ENCODE assay signal across 7 mouse cellular contexts in genomic region chr9:104001921-104002859, GRCm38 (mm10). TPM values are rescaled to one million over a fixed set of nuclear protein-coding genes. Genes with fewer than 3 reads are reported as not detected.
A peak's percentile ranks its signal among the peaks of the same experiment; 100 is the strongest.
DNase-seq lines count a peak whose midpoint lies in the region; ATAC-seq lines count a peak whose summit lies in the region.

Gene Nphp3, plus strand, starts transcription at chr9:104002544.

- H3K27me3 ChIP-seq in embryonic facial prominence, embryonic 12.5 days = no peaks in the 10 kb centered on the region
- H3K27me3 ChIP-seq in limb, embryonic 11.5 days (ENCODE audit: control insufficient read depth, insufficient read depth, low read length) = no peaks in the 10 kb centered on the region
- no peaks in the 10 kb centered on the region for H3K27me3 ChIP-seq in midbrain, embryonic 14.5 days (ENCODE audit: control insufficient read depth, insufficient read depth, low read length)

- no peaks in the 10 kb centered on the region for H3K9me3 ChIP-seq in embryonic facial prominence, embryonic 12.5 days
- H3K9me3 ChIP-seq in limb, embryonic 11.5 days (ENCODE audit: control insufficient read depth, low read length) = no peaks in the 10 kb centered on the region
- no peaks in the 10 kb centered on the region for H3K9me3 ChIP-seq in midbrain, embryonic 14.5 days (ENCODE audit: control insufficient read depth, low read length)

- WGBS in embryonic facial prominence, embryonic 12.5 days = under 1% methylated on average over 55 of the region's 55 CpGs
- WGBS in limb, embryonic 11.5 days = under 1% methylated on average over 55 of the region's 55 CpGs
- WGBS in midbrain, embryonic 14.5 days = under 1% methylated on average over 55 of the region's 55 CpGs

- H3K36me3 ChIP-seq in embryonic facial prominence, embryonic 12.5 days = peaks cover 12% of the 10 kb centered on the region; the same call in 1 of the 2 replicates
- H3K36me3 ChIP-seq in limb, embryonic 11.5 days (ENCODE audit: control insufficient read depth, insufficient read depth, low read length) = no peaks in the 10 kb centered on the region
- no peaks in the 10 kb centered on the region for H3K36me3 ChIP-seq in midbrain, embryonic 14.5 days (ENCODE audit: control insufficient read depth, insufficient read depth, low read length)

- ATAC-seq in embryonic facial prominence, embryonic 12.5 days (ENCODE audit: insufficient number of reproducible peaks, insufficient read depth, low FRiP score, low TSS enrichment) = peak; percentile 96
- ATAC-seq in limb, embryonic 11.5 days (ENCODE audit: insufficient number of reproducible peaks, low FRiP score, low TSS enrichment, low read depth) = peak; percentile 99
- ATAC-seq in midbrain, embryonic 14.5 days (ENCODE audit: low FRiP score, low TSS enrichment) = peak; percentile 98

- peak within 1 kb of the TSS; percentile 49 for H3K4me2 ChIP-seq in embryonic facial prominence, embryonic 12.5 days (replicated peaks)
- peak within 1 kb of the TSS; percentile 56 for H3K4me2 ChIP-seq in limb, embryonic 11.5 days (ENCODE audit: low read depth, severe bottlenecking)
- H3K4me2 ChIP-seq in midbrain, embryonic 14.5 days (ENCODE audit: low read length) = peak within 1 kb of the TSS; percentile 69

- H3K9ac ChIP-seq in embryonic facial prominence, embryonic 12.5 days = peak within 1 kb of the TSS; percentile 64
- H3K9ac ChIP-seq in limb, embryonic 11.5 days (ENCODE audit: low read length) = peak within 1 kb of the TSS; percentile 65
- peak within 1 kb of the TSS; percentile 39 for H3K9ac ChIP-seq in midbrain, embryonic 14.5 days (replicated peaks; ENCODE audit: low read length)

- peak within 1 kb of the TSS; percentile 85 for H3K27ac ChIP-seq in embryonic facial prominence, embryonic 12.5 days
- no peak within 1 kb of the TSS; the same call in 1 of the 2 replicates for H3K27ac ChIP-seq in limb, embryonic 11.5 days (replicated peaks; ENCODE audit: low read depth, low read length)
- H3K27ac ChIP-seq in midbrain, embryonic 14.5 days (replicated peaks; ENCODE audit: low read depth, low read length) = peak within 1 kb of the TSS; percentile 74

- peak within 1 kb of the TSS; percentile 55 for H3K4me3 ChIP-seq in embryonic facial prominence, embryonic 12.5 days
- H3K4me3 ChIP-seq in limb, embryonic 11.5 days (ENCODE audit: low read depth, low read length) = peak within 1 kb of the TSS; percentile 65
- H3K4me3 ChIP-seq in midbrain, embryonic 14.5 days (replicated peaks; ENCODE audit: low read depth, low read length) = peak within 1 kb of the TSS; percentile 61

- peak; percentile 99 for DNase-seq in adrenal gland, postnatal 25 days
- DNase-seq in heart, adult 11 months = peak; percentile 100
- DNase-seq in kidney, adult 18-20 months = peak; percentile 99
- DNase-seq in limb, embryonic 11.5 days (ENCODE audit: low spot score) = peak; percentile 99
- peak; percentile 98 for DNase-seq in midbrain, embryonic 14.5 days
- peak; percentile 100 for DNase-seq in spleen, adult 18-20 months

- 0 out of 2 replicates have a peak, but pooled peaks cover 10% of the 10 kb centered on the region for H3K4me1 ChIP-seq in embryonic facial prominence, embryonic 12.5 days
- 0 out of 2 replicates have a peak, but pooled peaks cover 4% of the 10 kb centered on the region for H3K4me1 ChIP-seq in limb, embryonic 11.5 days (ENCODE audit: control insufficient read depth, insufficient read depth, low read length)
- H3K4me1 ChIP-seq in midbrain, embryonic 14.5 days (ENCODE audit: control insufficient read depth, insufficient read depth, low read length) = peaks cover 6% of the 10 kb centered on the region; the same call in 1 of the 2 replicates

RNA-seq across cellular contexts. Expression of gene Nphp3, which starts in this region (rescaled TPM):
- total RNA-seq in adrenal gland, postnatal 25 days (2021) = 5.6 and 7.8 TPM in 2 replicates
- 8.9 and 9.1 TPM in 2 replicates for polyA plus RNA-seq in embryonic facial prominence, embryonic 12.5 days (2016; fragmentation: Nextera tagmentation; extraction: Ambion mirVana)
- 5.5 and 6.1 TPM in 2 replicates for polyA plus RNA-seq in limb, embryonic 11.5 days (2014; fragmentation: Nextera tagmentation; extraction: Ambion mirVana)
- polyA plus RNA-seq in midbrain, embryonic 14.5 days (2014; fragmentation: Nextera tagmentation; extraction: Ambion mirVana) = 2.4 and 3.3 TPM in 2 replicates
